Mouse (Mus musculus) cerebellum, adult 2 months (tissue): Measurements from ENCODE around the gene Slc2a9. TPM values are rescaled to one million over a fixed set of nuclear protein-coding genes. Genes with fewer than 3 reads are reported as not detected.

Experiments
- DNase-seq, 2 experiments: peaks; one replicate each; pipeline ENCODE4 v3.0.0; 2021
- H3K27ac ChIP-seq: fragments of 200-500 bp; 2 replicates; pipeline ENCODE4 v1.5.1; 2012; ENCODE audit warnings: low read length, control low read depth, inconsistent platforms; ENCODE audit not compliant: insufficient read depth
- H3K27me3 ChIP-seq: fragments of 200-500 bp; 2 replicates; pipeline ENCODE4 v1.6.1; 2012; ENCODE audit warnings: inconsistent platforms, mild to moderate bottlenecking, low read length, moderate library complexity; ENCODE audit not compliant: control insufficient read depth, insufficient read depth
- H3K4me1 ChIP-seq: fragments of 200-500 bp; 2 replicates; pipeline ENCODE4 v1.6.1; 2011; ENCODE audit warnings: low read length; ENCODE audit not compliant: control insufficient read depth, insufficient read depth
- H3K4me3 ChIP-seq: fragments of 200-500 bp; replicated peaks from 2 replicates; pipeline ENCODE3; 2011; ENCODE audit warnings: mild to moderate bottlenecking, low read depth, low read length, control low read depth; ENCODE audit not compliant: insufficient read depth
- CTCF ChIP-seq: fragments of 200-500 bp; IDR thresholded peaks from 2 replicates; pipeline ENCODE4 v1.5.1; 2011; ENCODE audit warnings: low read depth, mild to moderate bottlenecking, control low read depth, low read length, moderate library complexity, borderline replicate concordance; ENCODE audit not compliant: insufficient read depth
- POLR2A ChIP-seq: fragments of 200-500 bp; IDR thresholded peaks from 2 replicates; pipeline ENCODE4 v1.6.1; 2011; ENCODE audit warnings: low read length, control low read depth, borderline replicate concordance; ENCODE audit not compliant: insufficient read depth
- WGBS: fragments of 180-500 bp; shearing (Covaris S2); methylation state at CpG from one replicate; pipeline ENCODE4 v1.1.7; 2018; 5-methylcytosine and 5-hydroxymethylcytosine counted together
- polyA plus RNA-seq: library from polyadenylated mRNA; depleted of rRNA; stranded (reverse); fragments of >200 nt; gene quantifications from 2 replicates; pipeline ENCODE4 v1.2.3, GENCODE M21; 2012

Slc2a9 gene
- polyA plus RNA-seq, 1 experiment = 1.6 TPM

DNA sequence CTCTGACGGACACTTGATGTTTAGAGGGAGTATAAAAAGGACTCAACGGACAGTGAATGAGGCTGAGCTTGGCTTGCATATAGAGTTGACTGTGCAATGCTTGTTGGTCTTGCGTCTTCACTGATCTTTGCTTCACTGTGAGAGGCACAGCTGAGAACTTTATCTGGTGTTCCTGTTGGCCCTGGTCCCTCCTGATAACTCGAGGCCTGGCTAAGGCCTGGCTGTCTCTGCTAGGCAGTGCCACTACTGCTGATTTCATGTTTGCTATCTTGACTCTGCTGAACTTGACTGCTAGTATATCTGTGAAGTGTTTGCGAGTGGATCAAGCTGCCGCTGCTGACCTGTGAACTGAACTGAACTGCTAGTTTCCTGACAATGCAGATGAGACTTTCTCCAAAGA is 77.4 kb downstream of the Slc2a9 start:
- Histone ChIP-seq H3K4me3 (no peak overlapping the region), H3K27me3 (no peaks in the 10 kb centered on the region), H3K27ac (no peak overlapping the region), H3K4me1 (no peaks in the 10 kb centered on the region)
- no peak for DNase-seq
- no peak for TF ChIP-seq CTCF
- no peak for TF ChIP-seq POLR2A
- WGBS = 86% methylated on average over 6 of the region's 6 CpGs

DNA sequence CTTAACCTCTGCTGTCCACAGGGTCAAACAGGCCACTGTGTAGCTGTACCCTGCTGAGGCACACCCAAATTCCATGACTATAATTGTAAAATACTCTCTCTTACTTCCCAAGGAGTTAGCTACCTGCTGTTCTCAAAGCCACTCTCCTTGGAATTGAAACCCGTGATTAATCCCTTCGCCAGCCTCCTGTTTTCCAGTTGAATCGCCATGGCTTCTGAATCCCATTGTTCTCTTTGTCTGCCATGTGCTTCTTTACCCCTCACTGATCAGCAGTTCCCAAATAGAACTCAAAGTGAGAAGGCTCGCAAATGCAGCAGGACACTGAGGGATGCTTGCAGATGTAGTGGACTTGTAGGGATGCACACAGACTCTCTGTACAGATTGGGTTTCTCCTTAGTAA is 80.5 kb downstream of the Slc2a9 start:
- no peak overlapping the region for H3K4me3 ChIP-seq
- no peak for TF ChIP-seq CTCF
- TF ChIP-seq POLR2A = no peak
- no peak for DNase-seq
- no peak overlapping the region for H3K27ac ChIP-seq
- H3K4me1 ChIP-seq = no peaks in the 10 kb centered on the region
- H3K27me3 ChIP-seq = no peaks in the 10 kb centered on the region
- 33% methylated on average over 4 of the region's 4 CpGs for WGBS

DNA sequence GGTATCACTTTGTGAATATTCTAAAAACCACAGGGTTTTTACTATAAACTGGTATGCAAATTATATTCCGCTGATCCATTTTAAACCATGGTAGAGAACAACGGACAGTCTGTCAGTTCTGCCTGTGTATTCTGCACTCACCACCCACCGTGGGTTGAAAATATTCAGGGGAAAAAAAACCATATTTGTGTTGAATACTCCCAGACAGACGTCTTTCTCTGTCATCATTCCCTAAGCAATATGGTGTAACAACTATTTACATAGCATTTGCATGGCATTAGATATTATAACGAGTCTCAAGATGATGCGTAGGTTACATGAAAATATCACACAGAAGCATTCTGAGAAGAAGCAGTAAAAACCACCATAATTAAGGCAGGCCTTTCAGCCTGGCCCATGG is 84.1 kb downstream of the Slc2a9 start:
- 91% methylated on average over 6 of the region's 6 CpGs for WGBS
- no peak for DNase-seq
- Histone ChIP-seq H3K27ac (no peak overlapping the region), H3K4me1 (no peaks in the 10 kb centered on the region), H3K27me3 (no peaks in the 10 kb centered on the region), H3K4me3 (no peak overlapping the region)
- TF ChIP-seq POLR2A (no peak), CTCF (no peak)

DNA sequence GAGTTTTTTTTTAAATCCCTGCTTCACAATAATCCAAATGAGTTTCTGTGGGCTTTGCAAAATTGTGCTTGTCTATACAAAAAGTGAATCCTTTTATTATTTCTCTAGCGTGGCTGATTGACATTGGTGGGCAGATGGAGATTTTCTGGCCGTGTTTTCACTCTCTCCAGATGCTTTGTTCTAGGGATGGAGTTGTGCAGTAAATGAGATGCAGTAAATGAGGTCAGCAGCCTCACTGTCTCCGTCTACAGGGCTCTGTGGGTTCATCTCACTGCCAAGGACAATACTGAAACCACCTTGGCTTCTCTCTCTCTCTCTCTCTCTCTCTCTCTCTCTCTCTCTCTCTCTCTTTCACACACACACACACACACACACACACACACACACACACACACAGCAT is 99.3 kb downstream of the Slc2a9 start:
- no peak overlapping the region for H3K27ac ChIP-seq
- no peak overlapping the region for H3K4me3 ChIP-seq
- no peaks in the 10 kb centered on the region for H3K27me3 ChIP-seq
- peak in 1 of 2 experiments; percentile 17 for DNase-seq
- TF ChIP-seq POLR2A = no peak
- TF ChIP-seq CTCF = no peak
- no peaks in the 10 kb centered on the region; the same call in 1 of the 2 replicates for H3K4me1 ChIP-seq
- 15% methylated on average over 3 of the region's 3 CpGs for WGBS

DNA sequence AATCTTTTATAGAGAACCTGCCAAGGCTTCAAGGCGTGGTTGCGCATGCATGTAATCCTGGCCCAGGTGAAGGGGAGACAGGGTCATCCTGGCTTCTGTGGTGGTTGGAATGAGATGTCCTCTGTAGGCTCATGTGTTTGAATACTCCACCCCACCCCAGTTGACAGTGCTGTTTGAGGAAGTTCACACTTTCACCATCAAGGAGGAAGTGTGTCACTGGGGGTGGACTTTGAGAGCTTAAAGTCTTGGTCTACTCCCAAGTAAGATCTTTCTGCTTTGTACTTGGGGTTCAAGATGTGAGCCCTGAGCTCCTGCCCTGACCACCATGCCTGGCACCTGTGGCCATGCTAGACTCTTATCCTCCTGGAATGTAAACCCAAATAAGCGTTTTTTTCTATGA is 100.7 kb downstream of the Slc2a9 start:
- H3K4me1 ChIP-seq = no peaks in the 10 kb centered on the region; the same call in 1 of the 2 replicates
- H3K27me3 ChIP-seq = no peaks in the 10 kb centered on the region
- WGBS = 89% methylated on average over 3 of the region's 3 CpGs
- TF ChIP-seq CTCF = no peak
- no peak for TF ChIP-seq POLR2A
- H3K27ac ChIP-seq = no peak overlapping the region
- DNase-seq = no peak
- no peak overlapping the region for H3K4me3 ChIP-seq

DNA sequence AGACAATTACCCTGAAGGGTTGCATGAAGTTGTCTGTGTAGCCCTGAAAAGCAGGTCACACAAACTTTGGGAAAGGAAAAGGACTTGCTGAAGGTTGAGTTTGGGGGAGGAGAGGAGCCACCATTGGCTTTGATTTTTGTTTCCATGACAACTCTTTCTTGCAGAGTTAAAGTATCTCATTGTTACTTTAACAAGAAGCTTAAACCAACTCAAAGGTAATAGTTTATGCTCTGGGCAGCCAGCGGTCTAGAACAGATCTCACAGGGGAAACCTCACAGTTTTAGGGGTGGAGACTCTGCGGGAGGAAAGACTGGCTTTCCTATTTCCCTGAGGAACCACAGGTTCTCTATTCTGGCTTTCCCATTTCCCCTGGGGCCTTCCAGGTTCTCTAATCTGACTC is 114.1 kb downstream of the Slc2a9 start:
- DNase-seq = no peak
- H3K27ac ChIP-seq = no peak overlapping the region
- WGBS = 61% methylated on average over 2 of the region's 2 CpGs
- TF ChIP-seq POLR2A (no peak), CTCF (no peak)
- no peak overlapping the region for H3K4me3 ChIP-seq
- peaks cover 8% of the 10 kb centered on the region for H3K4me1 ChIP-seq
- H3K27me3 ChIP-seq = no peaks in the 10 kb centered on the region

DNA sequence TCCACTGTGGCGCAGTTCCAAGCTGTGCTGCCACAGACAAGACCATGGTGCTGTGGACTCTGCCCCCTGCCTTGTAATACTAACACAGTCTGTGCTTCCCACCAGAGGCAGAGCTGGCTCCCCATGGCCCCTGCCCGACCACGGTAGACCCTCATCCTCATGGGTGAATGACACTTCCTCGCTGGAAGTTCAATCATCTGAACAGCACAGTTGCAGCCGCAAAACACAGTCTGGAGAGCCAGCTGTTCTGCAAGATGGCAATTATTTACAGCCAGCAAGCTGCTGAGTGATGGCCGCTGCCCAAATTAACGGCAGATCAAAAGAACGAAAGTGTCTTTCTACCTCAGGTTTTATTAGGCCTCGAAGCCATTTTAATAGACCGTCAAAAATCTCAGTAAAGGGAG is 114.5 kb downstream of the Slc2a9 start:
- Histone ChIP-seq H3K4me3 (no peak overlapping the region), H3K4me1 (peaks cover 8% of the 10 kb centered on the region), H3K27ac (no peak overlapping the region), H3K27me3 (no peaks in the 10 kb centered on the region)
- WGBS = 15% methylated on average over 10 of the region's 10 CpGs
- peak in 1 of 2 experiments; percentile 12 for DNase-seq
- TF ChIP-seq CTCF = no peak

DNA sequence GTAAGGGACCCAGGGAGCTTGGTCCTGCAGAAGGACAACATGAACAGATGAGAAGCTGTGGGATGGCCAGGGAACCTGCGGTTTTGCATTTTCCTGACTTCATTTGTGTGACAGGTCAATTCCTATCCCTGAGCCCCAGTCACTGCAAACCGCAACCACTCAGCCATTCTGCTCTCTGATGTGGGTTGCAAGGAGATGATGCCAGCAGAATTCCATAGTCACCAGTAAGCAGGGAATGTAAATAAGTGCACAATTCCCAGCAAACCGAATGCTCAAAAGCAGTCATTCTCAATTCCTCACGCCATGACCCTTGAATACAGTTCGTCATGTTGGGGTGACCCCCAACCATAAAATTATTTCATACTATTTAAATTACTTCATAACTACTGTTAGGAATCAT is 123.0 kb downstream of the Slc2a9 start:
- Histone ChIP-seq H3K27me3 (no peaks in the 10 kb centered on the region), H3K27ac (no peak overlapping the region), H3K4me1 (no peaks in the 10 kb centered on the region; the same call in 1 of the 2 replicates), H3K4me3 (no peak overlapping the region)
- 92% methylated on average over 5 of the region's 5 CpGs for WGBS
- TF ChIP-seq CTCF (no peak), POLR2A (no peak)
- no peak for DNase-seq
